8 mouse cellular contexts compared by ENCODE assay signal in the genomic region with DNA sequence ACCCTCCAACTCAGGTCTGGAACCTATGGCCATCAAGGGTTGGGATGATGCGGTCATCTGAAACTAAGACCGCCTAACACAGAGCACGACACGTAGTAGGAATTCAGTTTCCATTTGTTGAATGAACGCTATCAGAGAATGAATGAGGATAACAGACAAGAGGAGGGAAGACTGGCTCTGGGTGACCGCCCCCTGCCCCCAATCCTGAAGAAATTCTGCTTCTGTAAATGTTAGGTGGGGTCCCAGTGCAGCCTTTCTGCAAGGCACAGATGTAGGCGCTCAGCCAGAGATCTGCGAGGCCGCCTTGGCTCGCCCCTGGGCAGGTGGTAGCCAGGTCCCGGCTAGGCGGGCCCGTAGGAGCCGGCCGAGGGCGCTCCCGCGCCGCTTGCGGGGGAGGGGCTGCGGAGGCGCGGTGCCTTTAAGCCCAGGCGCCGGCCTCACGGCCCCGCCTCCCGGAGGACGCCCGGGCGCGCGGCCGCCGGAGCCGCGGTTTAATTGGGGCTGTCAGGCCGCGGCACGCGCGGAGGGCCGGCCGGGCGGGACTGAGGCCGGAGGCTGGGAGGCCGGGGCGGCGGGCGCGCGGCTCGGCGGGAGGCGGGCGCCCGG. TPM values are rescaled to one million over a fixed set of nuclear protein-coding genes. Genes with fewer than 3 reads are reported as not detected.
DNase-seq lines count a peak whose midpoint lies in the region; ATAC-seq and TF ChIP-seq lines count a peak whose summit lies in the region.

Gene Dusp7 (plus strand): TSS at position 521 of the 606 bp plus-strand sequence.

- H3K27ac ChIP-seq in embryonic facial prominence, embryonic 11.5 days (replicated peaks; ENCODE audit: low read depth, low read length), result peak within 1 kb of the TSS; percentile 98
- peak within 1 kb of the TSS; percentile 99 for H3K27ac ChIP-seq in limb, embryonic 12.5 days
- H3K27ac ChIP-seq in midbrain, embryonic 13.5 days, result peak within 1 kb of the TSS; percentile 98
- H3K27ac ChIP-seq in spleen, adult 2 months (ENCODE audit: insufficient read depth, low read length), result peak within 1 kb of the TSS; percentile 80

- peak; percentile 68 for ATAC-seq in embryonic facial prominence, embryonic 11.5 days (replicated peaks; ENCODE audit: insufficient number of reproducible peaks, low FRiP score, low TSS enrichment, low read depth)
- ATAC-seq in limb, embryonic 12.5 days (ENCODE audit: insufficient number of reproducible peaks, insufficient read depth, low FRiP score, low TSS enrichment, low read depth), result peak; percentile 50
- ATAC-seq in midbrain, embryonic 13.5 days, result peak; percentile 84

- peak within 1 kb of the TSS; percentile 90 for H3K4me2 ChIP-seq in embryonic facial prominence, embryonic 11.5 days (ENCODE audit: low read depth, low read length)
- peak within 1 kb of the TSS; percentile 96 for H3K4me2 ChIP-seq in limb, embryonic 12.5 days
- H3K4me2 ChIP-seq in midbrain, embryonic 13.5 days (replicated peaks), result peak within 1 kb of the TSS; percentile 91

- H3K36me3 ChIP-seq in embryonic facial prominence, embryonic 11.5 days (replicated peaks; ENCODE audit: control insufficient read depth, insufficient read depth, low read depth, low read length), result peaks cover under 1% of the 10 kb centered on the region
- H3K36me3 ChIP-seq in limb, embryonic 12.5 days, result peaks cover 29% of the 10 kb centered on the region
- H3K36me3 ChIP-seq in midbrain, embryonic 13.5 days, result peaks cover 24% of the 10 kb centered on the region
- no peaks in the 10 kb centered on the region for H3K36me3 ChIP-seq in spleen, adult 2 months (ENCODE audit: control insufficient read depth, insufficient read depth, low read length)

- peak; percentile 38 for TF ChIP-seq POLR2A in spleen, adult 2 months (IDR thresholded peaks at IDR 0.05; ENCODE audit: low read depth, low read length)

- no peaks in the 10 kb centered on the region for H3K27me3 ChIP-seq in embryonic facial prominence, embryonic 11.5 days (ENCODE audit: control insufficient read depth, insufficient read depth, low read length)
- no peaks in the 10 kb centered on the region for H3K27me3 ChIP-seq in limb, embryonic 12.5 days
- peaks cover 7% of the 10 kb centered on the region; the same call in 1 of the 2 replicates for H3K27me3 ChIP-seq in midbrain, embryonic 13.5 days
- no peaks in the 10 kb centered on the region for H3K27me3 ChIP-seq in spleen, adult 2 months (ENCODE audit: control insufficient read depth, insufficient read depth, low read length)

- H3K9ac ChIP-seq in embryonic facial prominence, embryonic 11.5 days (replicated peaks; ENCODE audit: low read length), result peak within 1 kb of the TSS; percentile 98
- H3K9ac ChIP-seq in limb, embryonic 12.5 days (replicated peaks), result peak within 1 kb of the TSS; percentile 98
- peak within 1 kb of the TSS; percentile 96 for H3K9ac ChIP-seq in midbrain, embryonic 13.5 days (replicated peaks)

- H3K4me3 ChIP-seq in embryonic facial prominence, embryonic 11.5 days (ENCODE audit: low read depth, low read length), result peak within 1 kb of the TSS; percentile 98
- peak within 1 kb of the TSS; percentile 99 for H3K4me3 ChIP-seq in limb, embryonic 12.5 days (replicated peaks)
- peak within 1 kb of the TSS; percentile 90 for H3K4me3 ChIP-seq in midbrain, embryonic 13.5 days (replicated peaks)
- peak within 1 kb of the TSS; percentile 72 for H3K4me3 ChIP-seq in spleen, adult 2 months (ENCODE audit: extremely low read depth, insufficient read depth, insufficient read length)

- DNase-seq in 3T3-L1 (ENCODE audit: low read depth, low spot score), result peak; percentile 60
- DNase-seq in adrenal gland, postnatal 25 days, result peak; percentile 88
- peak; percentile 88 for DNase-seq in embryonic facial prominence, embryonic 11.5 days (ENCODE audit: low spot score)
- DNase-seq in heart, adult 18-20 months, result peak; percentile 85 to 93
- peak; percentile 88 for DNase-seq in kidney, adult 18-20 months
- DNase-seq in spleen, adult 2 months (ENCODE audit: low read depth in 1 of 2, low spot score in 2 of 2), result peak in 1 of 2 experiments; percentile 80

- no peaks in the 10 kb centered on the region for H3K9me3 ChIP-seq in embryonic facial prominence, embryonic 11.5 days (replicated peaks; ENCODE audit: control insufficient read depth, low read length)
- no peaks in the 10 kb centered on the region for H3K9me3 ChIP-seq in limb, embryonic 12.5 days
- H3K9me3 ChIP-seq in midbrain, embryonic 13.5 days, result no peaks in the 10 kb centered on the region

- peaks cover 8% of the 10 kb centered on the region for H3K4me1 ChIP-seq in embryonic facial prominence, embryonic 11.5 days (ENCODE audit: control insufficient read depth, insufficient read depth, low read length)
- H3K4me1 ChIP-seq in limb, embryonic 12.5 days (replicated peaks), result peaks cover 58% of the 10 kb centered on the region
- H3K4me1 ChIP-seq in midbrain, embryonic 13.5 days (replicated peaks), result peaks cover 48% of the 10 kb centered on the region
- peaks cover 22% of the 10 kb centered on the region for H3K4me1 ChIP-seq in spleen, adult 2 months (ENCODE audit: control insufficient read depth, insufficient read depth, insufficient read length)

- under 1% methylated on average over 57 of the region's 57 CpGs for WGBS in embryonic facial prominence, embryonic 11.5 days
- under 1% methylated on average over 53 of the region's 57 CpGs for WGBS in limb, embryonic 12.5 days
- under 1% methylated on average over 33 of the region's 57 CpGs for WGBS in midbrain, embryonic 13.5 days
- WGBS in spleen, adult 2 months, result 1% methylated on average over 52 of the region's 57 CpGs

- TF ChIP-seq CTCF in spleen, adult 2 months (IDR thresholded peaks at IDR 0.05; ENCODE audit: extremely low read depth, insufficient read depth, insufficient read length, insufficient replicate concordance), result no peak

RNA-seq across cellular contexts. Expression of gene Dusp7, which starts in this region (rescaled TPM):
- total RNA-seq in adrenal gland, postnatal 25 days (2021), result 16.7 and 20.6 TPM in 2 replicates
- 52.2 and 55.1 TPM in 2 replicates for polyA plus RNA-seq in embryonic facial prominence, embryonic 11.5 days (2014; fragmentation: Nextera tagmentation; extraction: Ambion mirVana)
- 10 to 100 TPM; 45.5 to 46.2 TPM for total RNA-seq in heart, adult 18-20 months (2021)
- 53.7 and 58.9 TPM in 2 replicates for polyA plus RNA-seq in limb, embryonic 12.5 days (2016; fragmentation: Nextera tagmentation; extraction: Ambion mirVana)
- polyA plus RNA-seq in midbrain, embryonic 13.5 days (2015; fragmentation: Nextera tagmentation; extraction: Ambion mirVana), result 9.0 and 9.4 TPM in 2 replicates
- polyA plus RNA-seq in spleen, adult 2 months (2012; rRNA removed), result 73.1 and 93.2 TPM in 2 replicates
